Mouse (Mus musculus) limb, embryonic 11.5 days (tissue): ENCODE data around the gene Tspan17. TPM values are rescaled to one million over a fixed set of nuclear protein-coding genes. Genes with fewer than 3 reads are reported as not detected.

Experiments used
- ATAC-seq: fragments of 200-750 bp; cut with Nextera tagmentation; 2 replicates; pipeline ENCODE4 v1.8.0; 2017; ENCODE audit warnings: low read depth; ENCODE audit not compliant: insufficient number of reproducible peaks, low FRiP score, low TSS enrichment
- DNase-seq: peaks from one replicate; pipeline ENCODE4 v3.0.0-alpha.2; 2015; ENCODE audit warnings: low spot score
- H3K27ac ChIP-seq: fragments of 300-500 bp; sonication (generic); replicated peaks from 2 replicates; pipeline ENCODE4 v1.5.1; 2014; ENCODE audit warnings: low read depth, mild to moderate bottlenecking, low read length
- H3K27me3 ChIP-seq: fragments of 300-500 bp; sonication (generic); 2 replicates; pipeline ENCODE4 v1.6.1; 2014; ENCODE audit warnings: mild to moderate bottlenecking, low read length, mixed read lengths; ENCODE audit not compliant: control insufficient read depth, insufficient read depth
- H3K36me3 ChIP-seq: fragments of 300-500 bp; sonication (generic); 2 replicates; pipeline ENCODE4 v1.6.1; 2014; ENCODE audit warnings: mild to moderate bottlenecking, low read length, moderate library complexity, mixed read lengths; ENCODE audit not compliant: control insufficient read depth, insufficient read depth
- H3K4me1 ChIP-seq: fragments of 300-500 bp; sonication (generic); 2 replicates; pipeline ENCODE4 v1.6.1; 2014; ENCODE audit warnings: low read length, mixed read lengths; ENCODE audit not compliant: control insufficient read depth, insufficient read depth
- H3K4me2 ChIP-seq: fragments of 300-500 bp; sonication (generic); 2 replicates; pipeline ENCODE4 v1.6.1; 2014; ENCODE audit warnings: low read depth, mild to moderate bottlenecking, moderate library complexity; ENCODE audit not compliant: severe bottlenecking
- H3K4me3 ChIP-seq: fragments of 300-500 bp; sonication (generic); 2 replicates; pipeline ENCODE4 v1.5.1; 2014; ENCODE audit warnings: low read depth, low read length
- H3K9ac ChIP-seq: fragments of 300-500 bp; sonication (generic); 2 replicates; pipeline ENCODE4 v1.6.1; 2014; ENCODE audit warnings: mild to moderate bottlenecking, low read length
- H3K9me3 ChIP-seq: fragments of 300-500 bp; sonication (generic); 2 replicates; pipeline ENCODE4 v1.6.1; 2016; ENCODE audit warnings: low read length; ENCODE audit not compliant: control insufficient read depth
- WGBS: fragments of 180-500 bp; shearing (Covaris S2); extraction: QIAGEN DNeasy Blood & Tissue Kit; methylation state at CpG from one replicate; pipeline ENCODE4 v1.1.7; 2014; 5-methylcytosine and 5-hydroxymethylcytosine counted together
- polyA plus RNA-seq: library from polyadenylated mRNA; unstranded; fragments of >200 nt; fragmentation: Nextera tagmentation; extraction: Ambion mirVana; gene quantifications from 2 replicates; pipeline ENCODE4 v1.2.1, GENCODE M21; 2014

Gene Tspan17
- polyA plus RNA-seq = 1.7 and 1.8 TPM in 2 replicates

DNA sequence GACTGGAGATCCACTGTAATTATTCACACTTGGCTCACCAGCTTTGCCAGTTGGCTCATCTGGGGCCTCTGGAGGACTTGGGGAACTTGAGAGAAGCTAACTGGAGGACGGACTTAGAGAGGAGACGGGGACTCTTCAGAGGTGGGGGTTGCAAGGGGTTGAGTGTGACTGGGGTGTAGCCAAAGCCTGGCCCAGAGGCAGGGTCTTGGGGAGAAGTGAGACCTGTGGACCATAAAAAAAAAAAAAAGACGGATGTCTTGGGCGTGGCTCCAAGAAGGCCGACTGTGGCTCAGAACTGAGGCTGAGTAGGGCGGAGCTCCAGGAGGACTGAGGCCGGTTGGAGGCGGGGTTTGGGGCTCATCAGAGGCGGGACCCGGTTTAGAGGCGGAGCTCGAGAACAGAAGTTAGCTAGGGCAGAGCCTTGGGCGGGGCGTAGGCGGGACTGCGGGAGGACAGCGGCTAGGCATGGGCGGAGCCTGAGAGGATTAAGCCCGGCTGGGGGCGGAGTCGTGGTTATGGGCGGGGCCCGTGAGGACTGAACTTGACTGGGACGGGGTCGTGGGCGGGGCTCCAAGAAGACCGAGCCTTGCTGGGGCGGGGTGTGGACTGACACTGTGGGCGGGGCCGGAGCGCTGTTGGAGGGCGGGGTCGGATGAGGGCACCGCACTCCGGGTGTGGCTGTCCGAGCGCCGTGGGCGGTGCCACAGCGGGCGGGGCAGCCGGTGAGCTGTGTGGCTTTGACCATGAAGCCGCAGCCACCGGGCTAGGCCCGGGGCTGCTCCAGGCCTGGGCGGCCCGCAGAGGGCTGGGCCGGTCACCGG lies at the start of gene Tspan17:
TSS of gene Tspan17 (plus strand) at position 638 of the 821 bp plus-strand sequence.
- peaks cover 4% of the 10 kb centered on the region; the same call in 1 of the 2 replicates for H3K4me1 ChIP-seq
- H3K9me3 ChIP-seq = no peaks in the 10 kb centered on the region
- peak within 1 kb of the TSS; percentile 93 for H3K4me2 ChIP-seq
- peak within 1 kb of the TSS; percentile 49 for H3K4me3 ChIP-seq
- DNase-seq (peak; percentile 94), ATAC-seq (peak; percentile 71; the same call in 1 of the 2 replicates)
- no peaks in the 10 kb centered on the region for H3K36me3 ChIP-seq
- 3% methylated on average over 38 of the region's 49 CpGs for WGBS
- H3K27me3 ChIP-seq = peaks cover 24% of the 10 kb centered on the region
- no peak within 1 kb of the TSS for H3K9ac ChIP-seq
- H3K27ac ChIP-seq = no peak within 1 kb of the TSS

- no peak overlapping the region for H3K4me3 ChIP-seq
- no peak for DNase-seq
- 38% methylated on average over 6 of the region's 6 CpGs for WGBS
- H3K27me3 ChIP-seq = peaks cover 19% of the 10 kb centered on the region
- H3K36me3 ChIP-seq = no peaks in the 10 kb centered on the region
- H3K9me3 ChIP-seq = no peaks in the 10 kb centered on the region
- no peaks in the 10 kb centered on the region for H3K4me1 ChIP-seq
- no peak overlapping the region for H3K27ac ChIP-seq
- no peak for ATAC-seq
- H3K4me2 ChIP-seq = no peak overlapping the region
- no peak overlapping the region for H3K9ac ChIP-seq
These were observed 43.1 kb upstream of the Tspan17 start for GRCm38 (mm10) chr13:54746110-54746509.

DNA sequence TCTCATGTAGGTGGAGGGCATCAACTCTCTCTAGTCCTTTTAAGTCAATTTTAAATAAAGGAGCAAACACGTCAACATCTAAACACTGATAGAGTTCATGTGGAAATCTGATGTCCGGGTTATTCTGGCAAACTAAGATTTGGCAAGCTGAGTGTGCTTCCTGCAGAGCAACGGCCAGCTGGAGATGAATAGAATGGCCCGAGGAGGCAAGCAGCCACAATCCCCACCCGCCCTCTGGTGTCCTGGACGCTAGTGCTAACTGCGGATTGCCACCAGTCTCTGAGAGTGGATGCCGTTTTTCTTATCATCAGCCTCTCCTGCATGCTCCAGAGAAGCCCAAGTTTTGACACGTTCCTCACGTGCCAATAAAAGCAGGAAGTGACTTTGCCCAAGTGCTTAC lies 42.3 kb upstream of the Tspan17 start:
- 57% methylated on average over 10 of the region's 10 CpGs for WGBS
- no peaks in the 10 kb centered on the region for H3K9me3 ChIP-seq
- H3K36me3 ChIP-seq = no peaks in the 10 kb centered on the region
- ATAC-seq = no peak
- H3K4me2 ChIP-seq = no peak overlapping the region
- H3K9ac ChIP-seq = no peak overlapping the region
- no peak overlapping the region for H3K27ac ChIP-seq
- no peak for DNase-seq
- no peaks in the 10 kb centered on the region for H3K4me1 ChIP-seq
- H3K4me3 ChIP-seq = no peak overlapping the region
- peaks cover 19% of the 10 kb centered on the region for H3K27me3 ChIP-seq

- Histone ChIP-seq H3K4me1 (no peaks in the 10 kb centered on the region), H3K4me2 (no peak overlapping the region), H3K27ac (no peak overlapping the region), H3K9me3 (no peaks in the 10 kb centered on the region), H3K27me3 (peaks cover 19% of the 10 kb centered on the region), H3K9ac (no peak overlapping the region), H3K36me3 (no peaks in the 10 kb centered on the region), H3K4me3 (no peak overlapping the region)
- 79% methylated on average over 8 of the region's 8 CpGs for WGBS
- no peak for DNase-seq
- ATAC-seq = no peak
These were observed 41.0 kb upstream of the Tspan17 start for GRCm38 (mm10) chr13:54748190-54748589.

DNA sequence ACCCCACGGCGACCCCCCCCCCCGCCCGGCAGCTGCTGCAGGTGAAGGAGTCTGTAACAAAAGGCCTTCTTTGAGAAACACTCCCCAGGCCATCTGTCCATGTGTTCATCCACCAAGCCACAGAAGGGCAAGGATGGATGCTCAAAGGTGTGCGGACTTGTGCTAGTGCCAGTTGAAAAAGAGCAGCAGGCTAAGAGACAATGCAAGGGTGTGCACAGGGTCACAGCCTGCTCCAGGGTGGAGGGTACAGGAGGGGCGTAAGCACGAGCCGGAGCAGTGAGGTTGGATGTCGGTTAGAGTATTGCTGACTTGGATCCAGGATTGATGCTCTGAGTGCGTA lies 40.5 kb upstream of the Tspan17 start:
- no peak overlapping the region for H3K9ac ChIP-seq
- no peak overlapping the region for H3K4me3 ChIP-seq
- ATAC-seq (no peak), DNase-seq (no peak)
- no peaks in the 10 kb centered on the region for H3K36me3 ChIP-seq
- H3K4me2 ChIP-seq = peak overlapping the region; percentile 92; the same call in 1 of the 2 replicates
- peaks cover 19% of the 10 kb centered on the region for H3K27me3 ChIP-seq
- 56% methylated on average over 10 of the region's 10 CpGs for WGBS
- H3K9me3 ChIP-seq = no peaks in the 10 kb centered on the region
- no peaks in the 10 kb centered on the region for H3K4me1 ChIP-seq
- no peak overlapping the region for H3K27ac ChIP-seq

- Histone ChIP-seq H3K27me3 (peaks cover 19% of the 10 kb centered on the region), H3K4me1 (no peaks in the 10 kb centered on the region), H3K4me3 (peak overlapping the region; percentile 42), H3K9ac (peak overlapping the region; percentile 43; the same call in 1 of the 2 replicates), H3K27ac (no peak overlapping the region), H3K9me3 (no peaks in the 10 kb centered on the region), H3K36me3 (no peaks in the 10 kb centered on the region), H3K4me2 (peak overlapping the region; percentile 92)
- peak; percentile 62 for ATAC-seq
- WGBS = 3% methylated on average over 40 of the region's 100 CpGs
- peak; percentile 67 for DNase-seq
These were observed 39.9 kb upstream of the Tspan17 start for GRCm38 (mm10) chr13:54749061-54749863.

- Histone ChIP-seq H3K4me3 (peak within 1 kb of the TSS; percentile 42), H3K4me1 (no peaks in the 10 kb centered on the region), H3K27me3 (peaks cover 19% of the 10 kb centered on the region), H3K4me2 (peak within 1 kb of the TSS; percentile 92), H3K36me3 (no peaks in the 10 kb centered on the region), H3K9ac (peak within 1 kb of the TSS; percentile 43; the same call in 1 of the 2 replicates), H3K27ac (no peak within 1 kb of the TSS), H3K9me3 (no peaks in the 10 kb centered on the region)
- DNase-seq = no peak
- 0 out of 2 replicates have a peak, but pooled peaks have one; percentile 35 for ATAC-seq
- WGBS = 3% methylated on average over 29 of the region's 29 CpGs
These were observed 39.2 kb upstream of the Tspan17 start, which contains the start of gene Gprin1 for GRCm38 (mm10) chr13:54749864-54750411. TSS of gene Gprin1 (minus strand) at chr13:54749874.

DNA sequence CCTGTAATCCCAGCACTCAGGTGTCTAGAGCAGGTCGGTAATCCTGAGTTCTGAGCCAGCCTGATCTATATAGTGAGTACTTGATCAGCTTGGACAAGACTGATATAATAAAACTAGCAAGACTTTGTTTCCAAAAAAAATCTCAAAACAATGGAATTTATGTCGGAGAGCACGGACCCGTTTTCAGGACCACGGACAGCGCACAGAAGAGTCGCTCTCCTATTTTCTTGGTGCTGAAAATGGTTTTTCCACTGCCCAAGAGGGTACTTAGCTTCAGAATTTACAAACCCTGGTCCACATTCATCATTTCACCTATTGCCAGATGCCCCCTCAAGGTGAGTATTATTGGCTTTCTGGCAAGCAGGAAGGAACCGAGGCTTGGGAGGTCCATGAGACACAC lies 38.5 kb upstream of the Tspan17 start:
- DNase-seq = peak; percentile 80
- Histone ChIP-seq H3K9ac (no peak overlapping the region), H3K27me3 (peaks cover 19% of the 10 kb centered on the region), H3K9me3 (no peaks in the 10 kb centered on the region), H3K4me1 (no peaks in the 10 kb centered on the region), H3K36me3 (no peaks in the 10 kb centered on the region), H3K4me2 (no peak overlapping the region), H3K4me3 (no peak overlapping the region), H3K27ac (no peak overlapping the region)
- WGBS = 4% methylated on average over 8 of the region's 8 CpGs
- no peak for ATAC-seq
